Mouse (Mus musculus) intestine, postnatal 0 days (tissue): ENCODE data around the gene Mrpl38. TPM values are rescaled to one million over a fixed set of nuclear protein-coding genes. Genes with fewer than 3 reads are reported as not detected.
"Not testable (repeated sequence)": the region's sequence is repeated elsewhere in the genome, so short reads cannot be mapped to it uniquely, and the experiment has no call there.

ENCODE experiments used
- ATAC-seq: fragments of 200-750 bp; cut with Nextera tagmentation; 2 replicates; pipeline ENCODE4 v1.8.0; 2017; ENCODE audit warnings: mild to moderate bottlenecking, moderate TSS enrichment, moderate library complexity
- H3K27ac ChIP-seq: fragments of 300-500 bp; sonication (generic); 2 replicates; pipeline ENCODE4 v1.5.1; 2014; ENCODE audit warnings: mild to moderate bottlenecking, low read depth, low read length, moderate library complexity
- H3K27me3 ChIP-seq: fragments of 300-500 bp; sonication (generic); replicated peaks from 2 replicates; pipeline ENCODE4 v1.6.1; 2014; ENCODE audit warnings: low read length, mixed read lengths; ENCODE audit not compliant: control insufficient read depth, insufficient read depth
- H3K36me3 ChIP-seq: fragments of 300-500 bp; sonication (generic); 2 replicates; pipeline ENCODE4 v1.6.1; 2014; ENCODE audit warnings: mild to moderate bottlenecking, moderate library complexity; ENCODE audit not compliant: control insufficient read depth, insufficient read depth
- H3K4me1 ChIP-seq: fragments of 300-500 bp; sonication (generic); replicated peaks from 2 replicates; pipeline ENCODE4 v1.6.1; 2014; ENCODE audit warnings: antibody characterized with exemption, low read length, mixed read lengths; ENCODE audit not compliant: control insufficient read depth, insufficient read depth
- H3K4me2 ChIP-seq: fragments of 300-500 bp; sonication (generic); replicated peaks from 2 replicates; pipeline ENCODE4 v1.6.1; 2014; ENCODE audit warnings: low read depth, mild to moderate bottlenecking, moderate library complexity
- H3K4me3 ChIP-seq: fragments of 300-500 bp; sonication (generic); 2 replicates; pipeline ENCODE4 v1.5.1; 2014; ENCODE audit warnings: low read depth, low read length
- H3K9ac ChIP-seq: fragments of 300-500 bp; sonication (generic); 2 replicates; pipeline ENCODE4 v1.6.1; 2014; ENCODE audit warnings: mild to moderate bottlenecking, low read depth, low read length
- H3K9me3 ChIP-seq: fragments of 300-500 bp; sonication (generic); 2 replicates; pipeline ENCODE4 v1.6.1; 2016; ENCODE audit warnings: mixed run types; ENCODE audit not compliant: control insufficient read depth
- CTCF ChIP-seq: sonication (generic); IDR thresholded peaks from 2 replicates; pipeline ENCODE4 v1.5.1; 2016; ENCODE audit warnings: low read depth, mild to moderate bottlenecking, control low read depth, antibody characterized with exemption, moderate library complexity
- WGBS: fragments of 180-500 bp; shearing (Covaris S2); extraction: QIAGEN DNeasy Blood & Tissue Kit; methylation state at CpG from one replicate; pipeline ENCODE4 v1.1.7; 2014; 5-methylcytosine and 5-hydroxymethylcytosine counted together
- polyA plus RNA-seq: library from polyadenylated mRNA; unstranded; fragments of >200 nt; fragmentation: Nextera tagmentation; extraction: Ambion mirVana; gene quantifications from 2 replicates; pipeline ENCODE4 v1.2.1, GENCODE M21; 2015

Gene Mrpl38
- polyA plus RNA-seq, 1 experiment from 2014 or later: 35.6 TPM

DNA sequence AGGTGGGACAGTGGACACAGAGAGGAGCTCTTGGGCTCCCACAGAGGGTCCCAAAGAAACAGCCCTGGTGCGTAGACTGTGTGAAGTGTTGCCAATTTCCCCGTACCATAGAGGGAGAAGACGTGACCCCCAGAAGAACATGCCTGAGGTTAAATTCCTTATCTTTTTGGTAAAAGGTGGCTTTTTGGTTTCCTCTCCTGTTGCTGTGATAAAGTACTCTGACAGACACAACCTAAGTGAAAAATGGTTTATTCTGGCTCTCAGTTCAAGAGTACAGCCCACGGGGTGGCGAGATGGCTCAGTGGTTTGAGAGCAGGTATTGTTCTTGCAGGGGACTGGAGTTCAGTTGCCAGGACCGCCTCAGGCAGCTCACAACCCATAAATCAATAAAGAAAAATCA is 39.2 kb downstream of the Mrpl38 start:
- Histone ChIP-seq H3K27me3 (no peaks in the 10 kb centered on the region), H3K9ac (no peak overlapping the region), H3K36me3 (no peaks in the 10 kb centered on the region), H3K27ac (no peak overlapping the region), H3K9me3 (0 out of 2 replicates have a peak, but pooled peaks cover 2% of the 10 kb centered on the region), H3K4me2 (no peak overlapping the region), H3K4me3 (no peak overlapping the region), H3K4me1 (peaks cover 32% of the 10 kb centered on the region)
- ATAC-seq: no peak
- WGBS: 88% methylated on average over 6 of the region's 6 CpGs
- no peak for TF ChIP-seq CTCF

DNA sequence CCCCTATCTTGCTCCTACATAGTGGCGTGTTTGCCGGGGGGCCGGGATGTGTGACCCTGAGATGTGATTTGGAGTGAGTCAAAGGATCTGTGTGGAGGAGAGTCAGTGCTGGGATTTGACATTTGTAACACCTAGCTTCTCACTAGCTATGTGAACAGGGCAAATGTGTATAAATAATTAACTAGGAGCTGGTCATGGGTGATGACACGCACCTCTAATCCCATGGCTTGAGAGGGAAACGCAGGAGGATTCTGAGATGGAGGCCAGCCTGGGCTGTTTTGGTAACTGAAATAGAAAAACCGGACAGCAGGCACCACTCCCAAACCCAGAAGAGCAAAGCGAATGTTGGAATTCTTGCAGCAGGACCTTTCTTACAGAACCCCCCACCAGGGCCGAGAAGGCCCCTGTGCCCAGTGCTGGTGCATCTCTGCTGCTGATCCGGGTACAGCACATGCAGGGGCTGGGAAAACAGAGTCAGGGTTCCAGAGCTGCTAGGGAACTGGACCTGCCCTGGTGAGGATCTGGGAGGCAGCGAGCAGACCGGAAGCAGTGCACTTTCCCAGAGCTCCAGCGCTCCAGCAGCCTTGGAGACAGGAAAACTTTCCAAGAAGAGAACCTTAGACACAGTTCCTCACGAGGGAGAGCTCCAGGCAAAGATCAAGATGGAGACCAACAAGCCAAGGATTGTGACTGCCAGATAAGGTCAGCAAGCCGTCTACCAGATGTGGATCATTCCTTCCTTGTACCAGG is 39.8 kb downstream of the Mrpl38 start:
- no peak for TF ChIP-seq CTCF
- H3K4me3 ChIP-seq: no peak overlapping the region
- peak; percentile 31; the same call in 1 of the 2 replicates for ATAC-seq
- H3K4me1 ChIP-seq: peaks cover 28% of the 10 kb centered on the region
- H3K27me3 ChIP-seq: no peaks in the 10 kb centered on the region
- 55% methylated on average over 14 of the region's 14 CpGs for WGBS
- H3K4me2 ChIP-seq: peak overlapping the region; percentile 24; the same call in 1 of the 2 replicates
- no peaks in the 10 kb centered on the region for H3K36me3 ChIP-seq
- H3K9ac ChIP-seq: no peak overlapping the region
- H3K9me3 ChIP-seq: 0 out of 2 replicates have a peak, but pooled peaks cover 2% of the 10 kb centered on the region
- no peak overlapping the region for H3K27ac ChIP-seq

- peak; percentile 69 for TF ChIP-seq CTCF
- 86% methylated on average over 5 of the region's 5 CpGs for WGBS
- Histone ChIP-seq H3K9ac (no peak overlapping the region), H3K27me3 (no peaks in the 10 kb centered on the region), H3K4me3 (no peak overlapping the region), H3K27ac (0 out of 2 replicates have a peak overlapping the region, but pooled peaks have one; percentile 11), H3K4me1 (peaks cover 17% of the 10 kb centered on the region), H3K36me3 (no peaks in the 10 kb centered on the region), H3K9me3 (0 out of 2 replicates have a peak, but pooled peaks cover 2% of the 10 kb centered on the region), H3K4me2 (no peak overlapping the region)
- no peak for ATAC-seq
These were observed 42.2 kb downstream of the Mrpl38 start for GRCm38 (mm10) chr11:116096213-116097108.

- TF ChIP-seq CTCF: no peak
- H3K4me2 ChIP-seq: no peak overlapping the region
- H3K27ac ChIP-seq: no peak overlapping the region
- no peaks in the 10 kb centered on the region for H3K36me3 ChIP-seq
- no peaks in the 10 kb centered on the region for H3K27me3 ChIP-seq
- H3K9me3 ChIP-seq: 0 out of 2 replicates have a peak, but pooled peaks cover 2% of the 10 kb centered on the region
- H3K9ac ChIP-seq: no peak overlapping the region
- no peak for ATAC-seq
- no peak overlapping the region for H3K4me3 ChIP-seq
- H3K4me1 ChIP-seq: peaks cover 9% of the 10 kb centered on the region
- WGBS: 50% methylated on average over 3 of the region's 3 CpGs
These were observed 43.1 kb downstream of the Mrpl38 start for GRCm38 (mm10) chr11:116095573-116095972.

GRCm38 (mm10) chr11:116093771-116094565 is 44.7 kb downstream of the Mrpl38 start:
- WGBS: 48% methylated on average over 16 of the region's 16 CpGs
- Histone ChIP-seq H3K27ac (no peak overlapping the region), H3K9me3 (0 out of 2 replicates have a peak, but pooled peaks cover 2% of the 10 kb centered on the region), H3K9ac (no peak overlapping the region), H3K4me3 (no peak overlapping the region), H3K4me1 (peaks cover 2% of the 10 kb centered on the region; the same call in 1 of the 2 replicates), H3K36me3 (no peaks in the 10 kb centered on the region), H3K4me2 (no peak overlapping the region), H3K27me3 (no peaks in the 10 kb centered on the region)
- no peak for ATAC-seq
- no peak for TF ChIP-seq CTCF

- not testable (repeated sequence) for H3K27me3 ChIP-seq, H3K9ac ChIP-seq, H3K4me3 ChIP-seq, H3K4me2 ChIP-seq, ATAC-seq, H3K4me1 ChIP-seq, H3K27ac ChIP-seq, H3K36me3 ChIP-seq, H3K9me3 ChIP-seq
- WGBS: 90% methylated on average over 6 of the region's 6 CpGs
These were observed 45.7 kb downstream of the Mrpl38 start for GRCm38 (mm10) chr11:116092959-116093358.
